Mouse (Mus musculus) forebrain, embryonic 11.5 days (tissue): Measurements from ENCODE around the gene Med21. TPM values are rescaled to one million over a fixed set of nuclear protein-coding genes. Genes with fewer than 3 reads are reported as not detected.

Source experiments
- ATAC-seq: fragments of 200-750 bp; cut with Nextera tagmentation; replicated peaks from 2 replicates; pipeline ENCODE4 v1.8.0; 2017; ENCODE audit warnings: moderate TSS enrichment; ENCODE audit not compliant: low FRiP score
- DNase-seq: peaks from one replicate; pipeline ENCODE4 v3.0.0-alpha.2; 2017; ENCODE audit warnings: low spot score
- H3K27ac ChIP-seq: fragments of 300-500 bp; sonication (generic); 2 replicates; pipeline ENCODE4 v1.5.1; 2014; ENCODE audit warnings: low read depth, low read length
- H3K27me3 ChIP-seq: fragments of 300-500 bp; sonication (generic); 2 replicates; pipeline ENCODE4 v1.6.1; 2014; ENCODE audit warnings: mild to moderate bottlenecking, low read length, mixed read lengths; ENCODE audit not compliant: control insufficient read depth, insufficient read depth
- H3K36me3 ChIP-seq: fragments of 300-500 bp; sonication (generic); 2 replicates; pipeline ENCODE4 v1.6.1; 2014; ENCODE audit warnings: mild to moderate bottlenecking, low read length, moderate library complexity, mixed read lengths; ENCODE audit not compliant: control insufficient read depth, insufficient read depth
- H3K4me1 ChIP-seq: fragments of 300-500 bp; sonication (generic); replicated peaks from 2 replicates; pipeline ENCODE4 v1.6.1; 2014; ENCODE audit warnings: low read length, mixed read lengths; ENCODE audit not compliant: control insufficient read depth, insufficient read depth
- H3K4me2 ChIP-seq: fragments of 300-500 bp; sonication (generic); 2 replicates; pipeline ENCODE4 v1.6.1; 2014; ENCODE audit warnings: low read depth, mild to moderate bottlenecking, low read length, moderate library complexity, mixed read lengths; ENCODE audit not compliant: severe bottlenecking
- H3K4me3 ChIP-seq: fragments of 300-500 bp; sonication (generic); 2 replicates; pipeline ENCODE4 v1.5.1; 2014; ENCODE audit warnings: low read depth, low read length
- H3K9ac ChIP-seq: fragments of 300-500 bp; sonication (generic); 2 replicates; pipeline ENCODE4 v1.6.1; 2014; ENCODE audit warnings: low read length
- H3K9me3 ChIP-seq: fragments of 300-500 bp; sonication (generic); 2 replicates; pipeline ENCODE4 v1.6.1; 2016; ENCODE audit warnings: low read length, mixed read lengths; ENCODE audit not compliant: control insufficient read depth
- WGBS: fragments of 180-500 bp; shearing (Covaris S2); extraction: QIAGEN DNeasy Blood & Tissue Kit; methylation state at CpG from one replicate; pipeline ENCODE4 v1.1.7; 2014; 5-methylcytosine and 5-hydroxymethylcytosine counted together
- polyA plus RNA-seq: library from polyadenylated mRNA; unstranded; fragments of >200 nt; fragmentation: Nextera tagmentation; extraction: Ambion mirVana; gene quantifications from 2 replicates; pipeline ENCODE4 v1.2.1, GENCODE M21; 2014

Med21 gene
- polyA plus RNA-seq, 1 experiment from 2014 or later: 132 TPM

DNA sequence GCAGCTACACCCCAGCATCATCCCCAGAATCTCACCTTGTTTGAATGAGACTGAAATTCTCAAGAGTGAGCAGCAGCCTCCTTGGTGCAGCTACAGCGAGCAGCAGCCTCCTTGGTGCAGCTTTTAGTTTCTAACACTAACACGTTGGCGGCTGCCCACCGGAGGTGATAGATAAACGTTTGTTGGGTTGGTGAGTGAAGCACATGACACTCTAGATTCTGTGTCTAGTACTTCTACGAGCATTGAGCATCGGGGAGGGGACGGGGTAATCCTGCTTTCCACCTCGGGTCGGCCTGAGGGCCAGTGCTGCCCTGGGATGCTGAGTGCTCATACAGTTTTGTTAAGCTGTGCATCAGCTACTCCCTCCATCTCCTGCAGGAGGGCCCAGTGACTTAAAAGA lies 34.6 kb downstream of the Med21 start:
- no peak for ATAC-seq
- Histone ChIP-seq H3K9me3 (no peaks in the 10 kb centered on the region), H3K9ac (no peak overlapping the region), H3K27ac (no peak overlapping the region), H3K36me3 (no peaks in the 10 kb centered on the region), H3K27me3 (no peaks in the 10 kb centered on the region), H3K4me3 (no peak overlapping the region), H3K4me2 (no peak overlapping the region), H3K4me1 (no peaks in the 10 kb centered on the region)
- 81% methylated on average over 10 of the region's 10 CpGs for WGBS
- no peak for DNase-seq

DNA sequence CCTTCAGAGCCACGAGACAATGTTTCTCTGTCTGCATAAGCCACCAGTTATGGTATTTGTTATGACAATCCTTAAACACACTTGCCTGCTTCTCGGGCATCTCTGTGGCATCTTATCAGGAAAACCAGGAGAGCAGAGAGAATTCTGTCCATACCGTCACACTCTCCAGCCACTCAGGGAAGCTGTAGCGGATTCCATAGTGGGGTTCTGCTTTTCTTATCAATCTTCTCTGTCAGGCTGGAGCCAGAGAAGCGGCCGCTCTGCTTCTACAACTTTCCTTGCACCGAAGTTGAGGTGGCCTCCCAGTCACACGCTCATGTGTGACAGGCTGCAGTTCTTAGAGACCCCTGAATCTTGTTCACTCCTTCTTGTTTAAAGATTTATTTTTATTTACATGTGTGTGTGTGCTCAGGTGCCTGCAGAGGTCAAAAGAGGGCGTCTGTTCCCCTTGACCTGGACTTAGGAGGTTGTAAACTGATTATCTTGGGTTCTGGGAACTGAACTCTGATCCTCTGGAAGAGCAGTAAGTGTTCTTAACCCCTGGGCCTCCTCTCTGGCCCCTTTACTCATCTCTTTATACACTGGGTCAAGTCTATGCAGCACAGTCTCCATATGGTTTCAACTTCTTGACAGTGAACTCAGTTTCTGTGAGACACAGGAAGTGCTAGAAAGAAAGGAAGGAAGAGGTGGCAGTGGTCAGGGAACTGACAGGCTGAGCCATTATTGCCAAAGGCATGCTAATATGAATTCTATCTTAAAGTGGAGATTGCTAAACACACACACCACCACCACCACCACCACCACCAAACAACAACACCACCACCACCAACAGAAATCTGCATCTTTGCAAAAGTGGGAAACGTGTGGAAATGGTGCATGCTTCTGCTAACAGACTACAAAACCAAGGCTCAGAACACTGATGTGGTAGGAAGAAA lies 36.1 kb downstream of the Med21 start:
- no peak for ATAC-seq
- no peaks in the 10 kb centered on the region for H3K9me3 ChIP-seq
- H3K4me1 ChIP-seq: no peaks in the 10 kb centered on the region
- no peak overlapping the region for H3K9ac ChIP-seq
- no peak for DNase-seq
- H3K27ac ChIP-seq: no peak overlapping the region
- no peaks in the 10 kb centered on the region for H3K36me3 ChIP-seq
- 80% methylated on average over 10 of the region's 10 CpGs for WGBS
- H3K27me3 ChIP-seq: no peaks in the 10 kb centered on the region
- H3K4me3 ChIP-seq: no peak overlapping the region
- H3K4me2 ChIP-seq: no peak overlapping the region

DNA sequence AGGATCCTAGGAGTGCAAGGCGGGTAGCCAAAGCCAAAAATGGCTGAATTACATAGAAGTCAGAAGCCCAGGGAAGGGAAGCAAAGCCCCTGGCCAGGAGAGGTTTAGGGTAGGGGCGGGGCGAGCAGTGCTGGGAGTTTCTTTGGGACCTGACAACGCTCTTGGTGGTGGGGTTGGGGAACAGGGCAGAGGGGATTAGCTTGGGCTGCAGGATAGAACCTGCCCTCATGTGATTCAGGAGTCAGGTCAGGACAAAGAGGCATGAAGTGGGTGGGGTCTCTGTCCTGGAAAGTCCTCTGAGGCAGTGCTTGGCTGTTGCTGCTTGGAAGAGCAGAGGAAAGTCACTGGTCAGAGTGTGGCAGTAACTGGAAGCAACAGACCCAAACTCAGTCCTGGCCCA lies 41.5 kb downstream of the Med21 start:
- no peak overlapping the region for H3K9ac ChIP-seq
- WGBS: 77% methylated on average over 4 of the region's 4 CpGs
- H3K9me3 ChIP-seq: no peaks in the 10 kb centered on the region
- no peaks in the 10 kb centered on the region for H3K4me1 ChIP-seq
- no peak overlapping the region for H3K4me3 ChIP-seq
- no peak overlapping the region for H3K4me2 ChIP-seq
- DNase-seq (no peak), ATAC-seq (no peak)
- no peaks in the 10 kb centered on the region for H3K36me3 ChIP-seq
- no peak overlapping the region for H3K27ac ChIP-seq
- H3K27me3 ChIP-seq: no peaks in the 10 kb centered on the region

DNA sequence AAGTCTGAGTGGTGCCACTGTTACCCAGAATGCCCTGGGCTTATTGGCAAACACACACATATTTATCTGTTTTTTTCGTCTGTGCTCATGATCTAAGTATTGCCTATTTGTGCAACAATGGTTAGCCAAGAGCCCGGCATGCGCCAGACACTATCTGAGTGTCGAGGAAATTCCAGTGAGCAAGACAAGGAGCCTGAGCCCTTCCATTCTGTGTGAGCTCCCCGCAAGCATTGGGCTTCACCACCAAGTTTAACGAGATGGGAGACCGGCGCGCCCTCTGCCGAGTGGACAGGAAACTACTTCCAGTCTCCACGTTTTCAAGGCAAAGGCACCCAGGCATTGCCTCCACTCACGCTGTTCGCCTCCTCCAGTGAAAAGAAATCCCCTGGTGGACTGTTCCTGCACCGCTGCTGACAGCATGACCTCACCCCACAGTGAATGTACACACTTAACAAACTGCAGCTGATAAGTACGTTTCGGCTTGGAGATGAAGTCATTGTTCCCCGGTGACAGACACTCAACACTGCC lies 43.5 kb downstream of the Med21 start:
- 85% methylated on average over 17 of the region's 17 CpGs for WGBS
- H3K9me3 ChIP-seq: no peaks in the 10 kb centered on the region
- ATAC-seq: no peak
- H3K27me3 ChIP-seq: no peaks in the 10 kb centered on the region
- no peaks in the 10 kb centered on the region for H3K4me1 ChIP-seq
- H3K4me3 ChIP-seq: no peak overlapping the region
- no peak overlapping the region for H3K27ac ChIP-seq
- DNase-seq: no peak
- no peaks in the 10 kb centered on the region for H3K36me3 ChIP-seq
- no peak overlapping the region for H3K9ac ChIP-seq
- H3K4me2 ChIP-seq: no peak overlapping the region

DNA sequence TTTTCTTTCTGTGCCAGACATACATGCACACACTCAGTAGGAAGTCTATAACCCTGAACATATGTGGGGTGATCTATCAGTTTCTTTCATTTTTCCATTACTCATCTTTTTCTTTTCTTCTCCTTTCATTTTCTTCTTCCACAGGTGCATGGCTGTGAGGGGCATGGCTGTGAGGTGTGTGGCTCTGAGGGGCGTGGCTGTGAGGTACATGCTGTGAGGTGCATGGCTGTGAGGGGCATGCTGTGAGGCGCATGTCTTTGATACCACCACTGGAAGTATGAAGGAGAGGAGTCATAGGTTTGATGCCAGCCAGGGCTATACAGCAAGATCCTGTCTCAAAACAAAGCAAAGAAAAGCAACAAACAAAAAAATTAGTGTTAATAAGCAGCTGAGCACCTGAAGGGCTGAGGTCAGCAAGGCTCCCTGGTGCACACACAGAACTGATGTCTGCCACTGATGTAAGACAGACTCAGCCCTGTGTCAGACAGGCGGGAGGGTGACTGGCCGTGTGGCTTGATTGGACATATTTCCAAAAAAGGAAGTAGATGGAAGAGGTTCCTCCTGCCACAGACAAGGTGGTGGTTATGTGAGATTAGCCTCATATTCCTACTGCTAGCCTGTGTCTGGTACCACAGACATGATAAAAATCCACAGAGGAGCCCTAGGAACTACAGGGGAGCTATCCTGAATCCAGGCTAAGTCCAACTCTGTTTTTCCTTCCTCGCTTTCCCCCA lies 44.3 kb downstream of the Med21 start:
- Histone ChIP-seq H3K27me3 (no peaks in the 10 kb centered on the region), H3K9ac (no peak overlapping the region), H3K9me3 (no peaks in the 10 kb centered on the region), H3K27ac (no peak overlapping the region), H3K4me1 (no peaks in the 10 kb centered on the region), H3K4me2 (no peak overlapping the region), H3K4me3 (no peak overlapping the region), H3K36me3 (no peaks in the 10 kb centered on the region)
- DNase-seq: no peak
- WGBS: 82% methylated on average over 5 of the region's 5 CpGs
- no peak for ATAC-seq

DNA sequence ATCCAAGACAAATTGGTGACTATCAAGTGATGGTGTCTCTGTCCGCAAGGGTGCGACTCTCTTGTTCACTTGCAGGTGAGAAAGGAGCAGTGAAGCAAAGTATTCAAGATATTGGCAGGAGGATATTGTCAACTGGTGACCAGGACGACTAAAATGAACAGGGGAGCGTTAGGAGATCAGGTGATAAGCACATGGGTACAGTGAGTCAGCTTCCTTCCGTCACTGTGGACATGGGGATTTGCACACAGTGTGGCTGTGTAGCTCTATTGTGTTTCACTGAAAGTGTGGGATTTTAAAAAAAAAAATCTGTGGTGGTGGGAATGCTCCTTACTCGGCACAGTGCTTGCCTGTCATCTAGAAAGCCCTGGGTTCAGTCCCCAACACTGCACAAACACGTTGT lies 45.7 kb downstream of the Med21 start:
- H3K4me3 ChIP-seq: no peak overlapping the region
- no peak overlapping the region for H3K27ac ChIP-seq
- H3K27me3 ChIP-seq: no peaks in the 10 kb centered on the region
- DNase-seq (no peak), ATAC-seq (no peak)
- no peaks in the 10 kb centered on the region for H3K4me1 ChIP-seq
- no peaks in the 10 kb centered on the region for H3K9me3 ChIP-seq
- WGBS: 88% methylated on average over 7 of the region's 7 CpGs
- H3K36me3 ChIP-seq: no peaks in the 10 kb centered on the region
- H3K4me2 ChIP-seq: no peak overlapping the region
- H3K9ac ChIP-seq: no peak overlapping the region

DNA sequence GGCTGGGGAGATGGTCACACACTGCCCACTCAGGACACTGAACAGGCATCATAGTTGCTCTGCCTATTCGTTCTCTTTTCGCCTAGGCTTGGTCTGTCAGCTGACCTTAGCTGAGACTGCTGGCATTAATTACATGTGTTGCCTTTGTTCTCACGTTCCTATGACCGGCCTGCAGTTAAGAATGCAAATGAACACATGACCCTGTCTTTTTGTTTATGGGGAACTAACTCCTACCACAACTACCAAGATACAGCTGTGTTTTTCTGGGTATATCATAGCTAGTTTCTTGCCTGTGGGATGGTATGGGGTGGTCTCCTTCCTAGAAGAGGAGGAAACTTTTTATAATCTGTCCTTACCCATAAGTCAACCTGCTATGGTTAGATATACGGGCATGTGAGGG lies 46.5 kb downstream of the Med21 start:
- Histone ChIP-seq H3K4me1 (no peaks in the 10 kb centered on the region), H3K4me2 (no peak overlapping the region), H3K9me3 (no peaks in the 10 kb centered on the region), H3K27me3 (no peaks in the 10 kb centered on the region), H3K36me3 (no peaks in the 10 kb centered on the region), H3K27ac (no peak overlapping the region), H3K9ac (no peak overlapping the region), H3K4me3 (no peak overlapping the region)
- ATAC-seq (no peak), DNase-seq (no peak)
- WGBS: 79% methylated on average over 5 of the region's 5 CpGs

DNA sequence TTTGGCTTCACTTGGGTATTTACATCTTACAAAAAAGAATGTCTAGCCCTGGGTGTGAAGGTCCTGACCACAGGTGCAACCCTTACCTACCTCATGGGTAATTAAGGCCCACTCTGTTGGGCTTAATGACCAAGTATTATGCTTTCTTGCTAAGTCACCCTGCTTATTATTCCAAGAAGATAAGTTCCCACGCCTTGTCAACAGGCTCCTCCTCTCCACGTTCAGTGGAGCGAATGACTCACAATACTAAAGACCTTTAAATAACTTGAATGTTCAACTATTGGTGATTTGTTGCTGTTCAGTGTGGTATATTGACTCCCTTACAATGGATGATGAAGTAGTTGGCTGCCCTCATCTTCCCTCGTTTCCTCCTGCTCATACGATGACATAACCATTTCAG lies 55.4 kb downstream of the Med21 start:
- no peaks in the 10 kb centered on the region; the same call in 1 of the 2 replicates for H3K9me3 ChIP-seq
- H3K9ac ChIP-seq: no peak overlapping the region
- ATAC-seq: no peak

More for the DNA sequence above, 55.4 kb downstream of the Med21 start:
- WGBS: 66% methylated on average over 5 of the region's 5 CpGs
- H3K27me3 ChIP-seq: no peaks in the 10 kb centered on the region
- no peak for DNase-seq
- H3K4me2 ChIP-seq: no peak overlapping the region
- H3K4me3 ChIP-seq: no peak overlapping the region
- H3K36me3 ChIP-seq: no peaks in the 10 kb centered on the region
- no peak overlapping the region for H3K27ac ChIP-seq
- no peaks in the 10 kb centered on the region for H3K4me1 ChIP-seq
